Mouse (Mus musculus) Muller cell, postnatal 12 days (primary cell): ENCODE results near the gene Nkain1.
A peak's percentile ranks its signal among the peaks of the same experiment; 100 is the strongest.

Experiments
- DNase-seq: peaks from one replicate; pipeline ENCODE4 v3.0.0-alpha.2; 2015; ENCODE audit errors: inconsistent ontology term

Gene Nkain1

GRCm38 (mm10) chr4:130574048-130574413 lies at the start of gene Nkain1:
TSS of gene Nkain1 (minus strand) at chr4:130574173.
- peak; percentile 70 for DNase-seq

- no peak for DNase-seq
Measured at GRCm38 (mm10) chr4:130578734-130579274, 4.8 kb upstream of the Nkain1 start.

- DNase-seq, result no peak
Measured at GRCm38 (mm10) chr4:130577081-130577480, 3.1 kb upstream of the Nkain1 start.

GRCm38 (mm10) chr4:130576247-130576931 lies 2.4 kb upstream of the Nkain1 start:
- peak; percentile 92 for DNase-seq

GRCm38 (mm10) chr4:130575533-130575932 lies 1.6 kb upstream of the Nkain1 start:
- no peak for DNase-seq

GRCm38 (mm10) chr4:130574861-130575460 lies 988 bp upstream of the Nkain1 start:
- no peak for DNase-seq

- peak; percentile 54 for DNase-seq
Measured at GRCm38 (mm10) chr4:130573351-130574047, 474 bp downstream of the Nkain1 start.

GRCm38 (mm10) chr4:130573012-130573350 lies 992 bp downstream of the Nkain1 start:
- no peak for DNase-seq

- DNase-seq, result no peak
Measured at GRCm38 (mm10) chr4:130572545-130572944, 1.4 kb downstream of the Nkain1 start.

- DNase-seq, result no peak
Measured at GRCm38 (mm10) chr4:130570941-130571720, 2.8 kb downstream of the Nkain1 start.

- no peak for DNase-seq
Measured at GRCm38 (mm10) chr4:130568043-130568978, 5.7 kb downstream of the Nkain1 start.

GRCm38 (mm10) chr4:130563820-130564219 lies 10.2 kb downstream of the Nkain1 start:
- DNase-seq, result no peak

- no peak for DNase-seq
Measured at GRCm38 (mm10) chr4:130563260-130563756, 10.7 kb downstream of the Nkain1 start.

- no peak for DNase-seq
Measured at GRCm38 (mm10) chr4:130560576-130561310, 13.2 kb downstream of the Nkain1 start.

GRCm38 (mm10) chr4:130559220-130559619 lies 14.8 kb downstream of the Nkain1 start:
- DNase-seq, result no peak

- peak; percentile 61 for DNase-seq
Measured at GRCm38 (mm10) chr4:130557852-130558251, 16.1 kb downstream of the Nkain1 start.

GRCm38 (mm10) chr4:130556992-130557391 lies 17.0 kb downstream of the Nkain1 start:
- no peak for DNase-seq

GRCm38 (mm10) chr4:130556224-130556623 lies 17.7 kb downstream of the Nkain1 start:
- no peak for DNase-seq

GRCm38 (mm10) chr4:130553121-130553448 lies 20.9 kb downstream of the Nkain1 start:
- DNase-seq, result no peak
